Mouse (Mus musculus) bone marrow macrophage, adult 2 months (primary cell): ENCODE results near the gene Syt3. TPM values are rescaled to one million over a fixed set of nuclear protein-coding genes. Genes with fewer than 3 reads are reported as not detected.

Experiments used
- H3K27ac ChIP-seq: 2 replicates; pipeline ENCODE4 v1.5.1; 2012; ENCODE audit warnings: low read depth, low read length; ENCODE audit not compliant: insufficient read depth
- H3K4me1 ChIP-seq: 2 replicates; pipeline ENCODE4 v1.6.1; 2012; ENCODE audit warnings: low read length; ENCODE audit not compliant: control insufficient read depth, insufficient read depth
- H3K4me3 ChIP-seq: 2 replicates; pipeline ENCODE4 v1.5.1; 2012; ENCODE audit warnings: mild to moderate bottlenecking, low read length, moderate library complexity; ENCODE audit not compliant: insufficient read depth
- CTCF ChIP-seq: IDR thresholded peaks from 2 replicates; pipeline ENCODE4 v1.5.1; 2012; ENCODE audit warnings: low read depth, mild to moderate bottlenecking, low read length, moderate library complexity
- POLR2A ChIP-seq: IDR thresholded peaks from 2 replicates; pipeline ENCODE4 v1.6.1; 2012; ENCODE audit warnings: mild to moderate bottlenecking, low read depth, low read length, borderline replicate concordance
- polyA plus RNA-seq: library from polyadenylated mRNA; stranded (reverse); fragments of >200 nt; gene quantifications from 2 replicates; pipeline ENCODE4 v1.2.4, GENCODE M21; 2012; ENCODE audit not compliant: missing spikeins, insufficient read depth, insufficient read length

Gene Syt3
- polyA plus RNA-seq: 0.62 and 0.89 TPM in 2 replicates

DNA sequence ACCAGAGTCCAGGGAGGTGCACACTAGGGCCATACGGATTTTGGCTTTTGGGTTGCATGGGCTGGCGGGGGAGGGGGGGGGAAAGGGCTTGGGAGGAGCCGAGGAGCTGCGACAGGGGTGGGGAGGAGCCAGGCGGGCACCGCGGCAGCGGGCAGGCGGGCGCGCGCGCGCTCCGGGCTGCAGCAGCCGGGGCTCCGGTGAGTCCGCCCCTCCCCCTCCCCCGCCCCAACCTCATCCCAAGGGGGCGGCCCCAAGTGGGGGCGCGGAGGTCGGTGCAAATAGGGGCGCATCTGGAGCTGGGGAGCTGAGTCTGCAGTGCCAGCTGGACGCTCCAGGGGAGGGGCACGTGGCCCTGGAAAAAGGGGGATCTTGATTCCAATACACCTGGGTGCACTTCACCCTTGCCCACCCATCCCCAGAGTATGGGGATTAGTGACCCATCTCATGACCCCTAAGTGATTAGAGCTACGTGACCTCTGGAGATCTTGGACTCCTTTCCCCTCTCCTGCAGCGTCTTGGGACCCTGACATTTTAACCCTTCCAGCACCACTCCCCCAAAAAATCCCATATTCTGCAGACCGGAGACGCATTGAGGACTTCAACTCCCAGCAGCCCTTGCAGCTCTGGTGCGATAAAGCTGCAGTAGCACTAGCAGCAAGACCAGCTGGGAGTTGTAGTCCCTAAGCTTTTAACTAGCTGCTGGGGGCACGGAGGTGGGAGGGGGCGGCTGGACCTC is at the start of gene Syt3:
Gene Syt3, plus strand, starts transcription at position 123 of the 736 bp plus-strand sequence.
- peaks cover 3% of the 10 kb centered on the region; the same call in 1 of the 2 replicates for H3K4me1 ChIP-seq
- peak within 1 kb of the TSS; percentile 49 for H3K4me3 ChIP-seq
- no peak for TF ChIP-seq POLR2A
- no peak for TF ChIP-seq CTCF
- no peak within 1 kb of the TSS for H3K27ac ChIP-seq

DNA sequence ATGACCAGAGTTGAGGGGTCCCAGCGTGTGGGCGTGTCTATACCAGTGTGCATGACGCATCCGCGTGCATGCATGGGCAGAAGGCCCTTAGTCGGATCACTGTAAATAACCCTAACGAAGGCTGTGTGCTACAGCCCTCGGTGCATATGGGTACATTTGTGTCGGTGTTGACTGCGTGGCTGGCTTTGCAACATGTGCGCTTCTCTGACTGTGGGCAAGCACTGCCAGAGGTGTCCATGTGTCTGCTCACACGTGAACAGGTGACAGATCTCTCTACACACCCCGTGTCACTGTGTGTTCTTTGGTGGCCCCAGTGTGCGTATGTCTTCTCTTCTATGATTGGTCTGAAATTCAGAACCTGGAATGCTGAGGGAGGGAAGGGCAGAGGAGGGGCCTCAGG is 49.8 kb upstream of the Syt3 start:
- TF ChIP-seq POLR2A (no peak), CTCF (no peak)
- no peak overlapping the region for H3K4me3 ChIP-seq
- no peak overlapping the region for H3K27ac ChIP-seq
- no peaks in the 10 kb centered on the region for H3K4me1 ChIP-seq

DNA sequence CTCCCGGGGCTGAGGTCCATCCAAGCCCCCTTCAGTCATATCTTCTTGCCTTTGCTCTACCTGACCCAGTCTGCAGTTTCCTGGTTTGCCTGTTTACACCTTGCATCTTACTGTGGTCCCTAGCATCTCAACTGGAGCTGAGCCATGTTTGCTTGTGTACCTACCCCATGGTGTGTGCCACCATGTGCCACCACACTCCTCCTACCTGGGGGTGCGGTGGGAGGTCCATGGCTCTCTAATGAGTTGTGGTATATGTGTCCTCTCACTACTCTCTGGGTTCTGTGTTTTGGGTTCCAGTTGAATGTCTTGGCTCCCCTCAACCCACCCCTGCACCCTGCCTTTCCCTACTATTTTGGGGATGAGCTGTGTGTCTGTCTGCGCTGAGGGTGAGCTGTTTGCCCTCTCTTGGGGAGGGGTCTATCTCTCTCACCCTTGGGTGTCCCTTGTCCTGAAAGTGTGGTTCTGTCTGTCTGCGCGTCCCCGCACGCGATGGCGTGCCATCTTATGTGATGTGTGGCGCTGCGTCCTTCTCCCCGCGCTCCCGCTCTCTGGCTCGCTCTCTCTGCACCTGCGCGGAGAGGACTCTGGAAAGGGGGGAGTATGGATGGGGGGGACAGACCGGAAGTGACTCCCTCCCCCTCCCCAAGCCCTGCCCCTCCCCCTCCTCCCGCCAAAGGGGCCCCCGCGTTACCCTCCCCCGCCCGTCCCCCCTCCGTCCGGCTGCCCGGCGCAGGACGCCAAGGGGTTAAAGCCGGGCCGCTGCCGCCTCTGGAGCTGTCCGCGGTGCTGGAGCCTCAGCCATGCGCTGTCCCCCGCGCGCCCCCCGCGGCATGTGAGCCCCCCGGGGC is 48.6 kb upstream of the Syt3 start:
- TF ChIP-seq CTCF: no peak
- no peak for TF ChIP-seq POLR2A
- Histone ChIP-seq H3K27ac (no peak overlapping the region), H3K4me3 (no peak overlapping the region), H3K4me1 (no peaks in the 10 kb centered on the region)

DNA sequence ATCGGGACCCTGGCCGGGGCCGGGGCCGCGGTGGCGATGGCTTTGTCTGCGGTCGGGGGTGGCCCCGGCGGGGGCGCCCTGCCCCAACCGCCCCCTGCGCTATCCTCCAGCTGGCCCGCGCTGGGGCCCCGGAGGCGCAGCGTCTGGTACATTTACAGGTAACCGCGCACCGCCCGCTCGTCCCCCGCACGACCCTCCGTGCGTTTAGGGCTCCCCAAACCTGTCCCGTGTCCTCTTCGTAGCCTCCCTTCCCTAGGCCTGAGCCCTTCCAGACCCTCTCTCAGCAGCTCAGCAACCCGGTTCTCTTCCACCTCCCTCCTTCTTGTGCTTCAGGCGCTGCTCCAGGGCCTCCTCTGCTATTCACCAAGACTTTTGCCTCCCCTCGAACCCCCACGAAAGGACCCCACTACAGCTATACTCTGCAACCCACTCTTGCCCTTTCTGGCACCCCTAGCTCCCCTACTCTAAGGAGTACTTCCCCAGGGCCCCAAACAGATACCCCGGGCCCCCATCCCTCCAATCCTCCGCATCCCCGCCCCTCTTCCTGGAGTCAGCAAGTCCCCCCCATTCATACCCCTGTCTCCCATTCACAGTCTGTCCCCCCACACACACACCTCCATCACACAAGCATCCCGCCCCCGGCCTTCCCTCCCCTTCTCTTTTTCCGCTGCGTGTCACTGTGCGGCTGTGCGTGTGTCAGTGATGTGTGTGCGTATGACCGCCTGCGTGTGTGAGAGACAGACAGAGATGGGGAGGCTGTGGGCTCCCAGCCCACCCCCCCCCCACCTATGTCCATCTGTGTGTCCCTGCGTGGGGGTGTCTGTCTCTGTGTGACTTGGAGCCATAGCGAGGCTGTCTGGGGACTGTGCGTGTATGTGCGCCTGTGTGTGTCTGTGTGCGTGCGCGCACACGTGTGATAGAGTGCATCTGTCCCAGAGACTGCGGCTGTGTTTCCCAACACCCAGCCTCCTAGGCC is 47.6 kb upstream of the Syt3 start:
- TF ChIP-seq POLR2A (no peak), CTCF (no peak)
- H3K4me1 ChIP-seq: no peaks in the 10 kb centered on the region
- H3K4me3 ChIP-seq: no peak overlapping the region
- no peak overlapping the region for H3K27ac ChIP-seq

DNA sequence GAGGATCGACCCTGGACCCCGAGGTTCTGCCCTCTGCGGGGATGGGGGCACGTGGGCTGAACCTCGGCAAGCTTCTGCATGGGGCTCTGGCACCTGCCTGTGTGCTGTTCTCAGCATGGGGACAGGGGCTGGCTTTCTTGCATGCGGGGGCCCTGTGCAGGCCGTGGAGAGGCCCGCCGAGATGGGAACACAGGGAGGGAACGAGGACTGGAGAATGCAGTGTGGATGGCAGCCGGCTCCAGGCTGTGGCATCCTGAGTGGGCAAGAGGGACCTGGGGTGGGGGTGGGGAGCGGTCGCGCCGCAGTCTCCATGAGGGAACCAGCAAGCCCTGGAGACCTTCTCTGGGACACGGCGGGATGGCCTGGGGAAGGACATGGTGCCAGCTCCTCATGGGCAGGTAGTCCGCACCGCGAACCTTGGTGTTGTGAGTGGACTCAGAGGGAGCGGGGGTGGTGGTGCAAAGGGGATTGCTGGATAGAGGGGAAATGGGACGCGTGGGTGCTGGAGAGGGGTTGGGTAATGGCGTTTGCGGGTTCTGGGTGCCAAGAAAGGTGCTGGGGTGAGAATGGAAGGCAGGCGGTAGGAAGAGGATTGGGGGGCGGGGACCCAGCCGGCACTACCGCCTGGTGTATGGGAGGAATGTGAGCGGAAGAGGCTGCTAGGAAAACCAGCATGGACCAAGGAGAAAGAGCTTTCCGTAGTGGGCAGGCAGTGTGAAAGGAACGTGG is 46.6 kb upstream of the Syt3 start:
- TF ChIP-seq CTCF (no peak), POLR2A (no peak)
- no peaks in the 10 kb centered on the region for H3K4me1 ChIP-seq
- no peak overlapping the region for H3K27ac ChIP-seq
- no peak overlapping the region for H3K4me3 ChIP-seq

DNA sequence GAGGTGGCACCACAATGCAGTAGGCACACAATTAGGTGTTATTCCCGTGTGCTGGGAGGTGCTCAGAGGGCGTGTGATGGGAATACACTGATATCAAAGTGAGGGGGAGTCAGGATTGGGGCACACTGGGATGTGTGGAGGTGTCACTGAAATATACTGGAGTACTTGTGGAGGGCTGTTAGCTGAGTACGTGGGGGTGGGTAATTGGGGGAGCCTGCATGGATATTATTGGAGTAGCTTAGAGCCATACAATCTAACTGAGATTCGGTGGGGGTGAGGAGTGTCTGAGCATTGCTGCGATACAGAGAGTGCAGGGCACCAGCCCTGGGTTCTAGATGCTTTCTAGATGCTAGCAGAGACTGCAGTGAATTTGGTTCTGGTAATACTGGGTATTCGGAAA is 43.7 kb upstream of the Syt3 start:
- no peak overlapping the region for H3K4me3 ChIP-seq
- H3K4me1 ChIP-seq: no peaks in the 10 kb centered on the region
- TF ChIP-seq POLR2A: no peak
- TF ChIP-seq CTCF: no peak
- no peak overlapping the region for H3K27ac ChIP-seq

DNA sequence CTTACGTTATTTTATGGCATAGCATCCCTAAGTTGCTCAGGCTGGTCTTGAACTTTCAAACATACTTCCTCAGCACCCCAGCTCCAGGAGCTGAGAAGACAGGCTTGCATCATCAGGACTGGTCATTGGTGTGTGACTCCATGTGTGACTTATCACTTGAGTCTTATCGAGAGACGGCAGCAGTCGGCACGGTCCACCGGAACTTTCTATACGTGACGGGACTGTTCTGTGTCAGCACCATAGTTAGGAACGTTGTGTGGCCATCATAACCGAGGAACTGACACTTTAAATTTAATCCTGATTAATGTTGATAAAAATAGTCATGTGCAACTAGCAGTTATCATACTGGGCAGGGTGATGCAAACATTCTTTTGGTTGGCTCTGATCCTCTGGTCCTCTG is 42.8 kb upstream of the Syt3 start:
- Histone ChIP-seq H3K4me1 (no peaks in the 10 kb centered on the region), H3K27ac (no peak overlapping the region), H3K4me3 (no peak overlapping the region)
- no peak for TF ChIP-seq POLR2A
- no peak for TF ChIP-seq CTCF

DNA sequence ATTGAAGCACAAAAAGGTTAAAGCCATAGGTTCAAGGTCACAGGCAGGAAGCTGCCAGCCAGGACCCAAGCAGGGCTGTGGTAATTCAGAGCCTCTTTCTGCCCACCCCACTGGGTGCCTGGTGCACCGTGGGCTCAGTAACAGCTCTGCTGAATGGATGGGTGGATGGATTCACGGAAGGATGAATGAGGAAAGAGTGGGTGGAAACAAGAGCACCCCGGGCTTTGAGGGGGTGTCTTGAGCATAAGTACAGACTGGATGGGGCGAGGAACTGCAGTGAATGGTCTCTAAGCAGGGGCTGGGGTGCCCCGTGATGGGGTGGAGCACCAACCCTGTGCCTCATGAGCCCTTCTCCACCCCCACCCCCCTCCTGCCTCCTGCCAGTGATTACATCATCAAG is 42.2 kb upstream of the Syt3 start:
- Histone ChIP-seq H3K4me1 (no peaks in the 10 kb centered on the region), H3K27ac (no peak overlapping the region), H3K4me3 (no peak overlapping the region)
- TF ChIP-seq POLR2A: no peak
- no peak for TF ChIP-seq CTCF
